Mouse (Mus musculus): ENCODE data around the gene Cbx7.

Cbx7 gene

DNA sequence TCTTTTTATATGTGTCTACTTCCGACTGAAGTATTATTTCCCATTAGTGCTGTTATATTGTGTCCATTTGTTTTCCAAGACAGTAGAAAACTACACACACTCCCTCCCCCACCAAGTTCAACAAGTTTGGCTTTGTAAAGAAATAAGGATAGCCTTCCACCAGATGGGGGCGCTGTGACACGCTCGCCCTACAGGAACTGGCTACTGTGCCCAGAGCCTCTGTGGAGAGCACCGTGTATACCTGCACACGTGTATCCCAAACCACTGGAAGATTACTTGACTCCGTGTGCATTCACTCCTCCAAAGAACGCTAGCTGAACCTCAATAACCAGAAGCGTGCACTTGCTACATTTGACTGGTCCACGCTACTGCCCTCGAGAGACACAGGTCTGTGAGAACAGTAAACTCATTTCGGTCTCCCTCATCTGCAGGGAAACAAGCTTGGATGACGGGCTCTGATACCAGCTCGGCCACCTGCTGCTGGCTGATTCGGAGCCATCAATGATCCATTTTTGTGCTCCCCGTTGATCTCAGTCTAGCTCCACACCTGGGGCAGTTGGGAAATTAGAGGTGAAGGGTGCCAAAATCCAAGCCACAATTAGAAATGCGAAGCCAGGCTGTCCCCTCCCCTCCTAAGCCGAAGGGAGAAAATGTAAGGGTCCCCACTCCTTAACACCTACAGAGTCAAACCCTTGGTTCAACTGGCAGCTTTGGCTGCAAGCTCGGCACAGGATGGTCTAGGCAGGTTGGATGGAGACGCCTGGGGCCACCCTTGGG lies 79.3 kb downstream of the Cbx7 start, which contains the start of gene Apobec3:
Gene Apobec3 (plus strand): TSS at position 224 of the 777 bp plus-strand sequence.
- peak; percentile 78 to 85 for DNase-seq

GRCm38 (mm10) chr15:79884820-79885219 lies 86.1 kb downstream of the Cbx7 start:
- DNase-seq, result no peak

DNA sequence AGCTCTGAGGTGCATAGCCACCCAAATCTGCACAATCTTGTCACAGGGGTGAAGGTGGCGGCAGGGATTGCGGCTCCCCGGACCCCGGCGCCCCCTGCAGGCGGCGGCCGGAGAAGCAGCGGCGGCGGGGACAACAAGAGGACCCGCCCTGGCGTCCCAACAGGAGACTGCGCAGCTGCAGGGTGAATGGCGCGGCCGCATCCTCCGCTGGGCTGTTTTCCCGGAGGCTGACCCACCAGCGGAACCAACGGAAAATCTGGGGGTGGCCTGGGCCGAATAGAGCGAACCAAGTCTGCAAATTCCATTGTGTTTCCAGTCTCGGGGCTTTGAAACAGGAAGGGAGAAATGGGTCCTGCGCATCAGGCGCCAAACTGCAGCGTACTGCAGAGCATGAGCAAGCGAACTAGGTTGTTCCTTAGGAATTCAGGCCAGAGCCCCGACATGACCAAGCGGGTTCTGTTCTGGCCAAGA lies 87.5 kb downstream of the Cbx7 start:
- DNase-seq, result peak; percentile 97

GRCm38 (mm10) chr15:79882623-79883267 lies 88.2 kb downstream of the Cbx7 start:
- peak; percentile 63 to 73 for DNase-seq

- DNase-seq, result no peak
Measured at GRCm38 (mm10) chr15:79880477-79880876, 90.4 kb downstream of the Cbx7 start.

DNA sequence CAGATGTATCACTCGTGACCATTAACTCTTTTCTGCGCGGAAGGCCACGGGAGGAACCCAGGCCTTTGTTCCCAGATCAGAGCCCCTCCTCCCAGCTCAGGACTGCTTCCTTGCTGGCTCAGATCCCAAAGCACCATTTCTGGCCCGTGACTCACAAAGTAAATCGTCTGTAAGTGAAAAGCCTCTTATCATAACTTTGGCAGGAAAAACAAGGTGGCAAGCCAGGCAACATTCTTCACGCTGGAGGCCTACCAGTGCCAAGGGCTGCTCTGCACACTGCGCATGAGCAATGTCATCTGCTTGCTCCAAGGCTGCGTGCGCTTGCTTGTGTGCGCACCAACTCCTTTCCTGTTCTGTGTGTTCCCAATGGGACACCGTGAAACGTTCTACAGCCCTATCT lies 91.6 kb downstream of the Cbx7 start:
- DNase-seq, result peak; percentile 94

DNA sequence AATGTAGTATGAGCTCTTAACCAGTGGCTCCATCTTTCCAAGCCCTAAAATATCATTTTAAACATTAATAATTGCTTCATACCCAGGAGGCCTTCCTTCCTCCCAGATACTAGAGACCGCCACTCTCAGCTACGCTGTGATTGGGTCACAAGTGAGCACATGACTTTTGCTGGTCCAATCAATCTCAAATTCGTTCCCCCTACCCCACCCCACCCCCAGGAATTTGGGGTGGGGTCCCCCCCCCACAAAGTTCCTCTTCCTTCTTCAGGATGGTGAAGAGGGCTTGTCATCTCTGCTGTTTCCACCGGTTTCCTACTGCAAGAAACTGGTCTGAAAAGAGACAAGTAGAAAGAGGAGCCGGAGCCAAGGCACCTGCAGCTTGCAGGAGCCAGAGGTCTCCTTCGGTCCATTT lies 92.2 kb downstream of the Cbx7 start:
- peak in 1 of 2 experiments; percentile 26 for DNase-seq

DNA sequence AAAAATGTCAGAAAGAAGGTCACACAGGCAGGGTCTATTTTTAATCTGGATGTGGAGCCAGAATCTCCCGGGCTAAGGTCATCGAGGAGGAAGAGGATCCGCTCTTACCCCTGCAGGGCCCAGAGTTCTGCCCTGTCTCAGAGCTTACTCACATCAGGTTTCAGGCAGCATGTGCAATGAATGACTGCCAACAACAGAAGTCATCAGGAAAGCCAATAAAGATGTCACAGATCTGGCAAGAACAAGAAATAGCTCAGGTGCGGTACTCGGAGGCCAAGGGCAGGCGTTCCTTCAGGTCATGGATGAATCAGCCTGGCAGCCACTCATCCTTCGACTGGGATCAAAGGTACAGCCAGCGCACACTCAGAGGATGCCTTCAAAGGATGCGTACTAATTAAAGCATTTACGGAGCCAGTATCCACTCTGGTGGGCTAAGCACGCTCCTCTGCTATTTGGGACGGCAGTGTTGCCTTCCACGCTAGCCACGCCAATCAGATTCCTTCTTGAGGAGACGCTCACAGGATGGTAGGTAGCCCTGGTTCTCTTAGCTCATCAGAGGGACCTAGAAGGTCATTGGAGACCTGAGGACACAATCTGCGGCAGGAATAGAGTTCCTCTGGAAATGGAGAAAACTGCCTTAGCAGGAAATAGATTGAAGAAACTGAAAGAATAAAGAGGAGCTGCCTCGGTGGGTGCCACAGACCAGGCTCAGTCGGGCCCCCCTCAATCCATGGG lies 95.5 kb downstream of the Cbx7 start:
- DNase-seq, result peak; percentile 62 to 74

- no peak for DNase-seq
Measured at GRCm38 (mm10) chr15:79873995-79874394, 96.9 kb downstream of the Cbx7 start.

GRCm38 (mm10) chr15:79873545-79873944 lies 97.4 kb downstream of the Cbx7 start:
- no peak for DNase-seq

DNA sequence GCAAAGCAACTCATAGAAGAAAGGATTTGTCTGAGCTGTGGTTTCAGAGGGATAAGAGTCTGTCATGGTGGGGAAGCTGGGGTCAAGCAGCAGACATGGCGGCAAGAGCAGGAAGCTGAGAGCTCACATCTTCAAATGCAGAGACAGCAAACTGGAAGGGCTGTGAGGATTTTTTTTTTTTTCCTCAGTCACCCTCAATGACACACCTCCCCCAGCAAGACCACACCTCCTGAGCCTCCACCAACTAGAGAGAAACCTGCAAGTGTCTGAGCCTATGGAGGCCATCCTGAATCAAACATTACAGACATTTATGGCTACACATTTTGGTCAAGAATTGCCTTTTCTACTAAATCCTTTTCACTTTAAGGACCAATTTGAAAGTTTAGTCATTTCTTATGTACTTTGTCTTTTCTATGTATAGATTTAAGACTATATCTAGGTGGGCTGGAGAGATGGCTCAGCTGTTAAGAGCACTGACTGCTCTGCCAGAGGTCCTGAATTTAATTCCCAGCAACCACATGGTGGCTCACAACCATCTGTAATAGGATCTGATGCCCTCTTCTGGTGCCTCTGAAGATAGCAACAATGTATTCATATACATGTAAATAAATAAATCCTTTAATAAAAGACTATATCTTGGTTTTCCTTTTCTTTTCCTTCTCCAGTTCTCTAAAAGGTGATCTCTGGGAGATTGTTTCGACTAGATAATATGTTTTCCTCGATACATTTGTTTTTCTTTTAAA lies 103.5 kb downstream of the Cbx7 start:
- DNase-seq, result no peak

Measured in cerebellum, postnatal 10 days (tissue).